Mouse (Mus musculus) G1E (cell line): ENCODE measurements around the gene Shisa9.

Experiments
- CTCF ChIP-seq: IDR thresholded peaks from 2 replicates; pipeline ENCODE4 v1.5.1; 2012; ENCODE audit warnings: low read depth, low read length, inconsistent platforms, mixed read lengths
- GATA1 ChIP-seq: IDR thresholded peaks from 2 replicates; pipeline ENCODE4 v1.6.1; 2012; ENCODE audit warnings: borderline replicate concordance, low read length, inconsistent platforms, mixed read lengths
- POLR2AphosphoS5 ChIP-seq: IDR thresholded peaks from 2 replicates; pipeline ENCODE4 v1.6.1; 2012; ENCODE audit warnings: low read depth, low read length, inconsistent platforms; ENCODE audit not compliant: insufficient replicate concordance
- TAL1 ChIP-seq: conservative IDR thresholded peaks from 2 replicates; pipeline ENCODE4 v1.6.1; 2012; ENCODE audit warnings: low read depth, low read length, inconsistent platforms, mixed read lengths

GRCm38 (mm10) chr16:11973707-11974106 is 10.2 kb upstream of the Shisa9 start:
- TF ChIP-seq CTCF (no peak), POLR2AphosphoS5 (no peak), TAL1 (no peak), GATA1 (no peak)
